Mouse (Mus musculus) cerebellum, adult 2 months (tissue): Measurements from ENCODE around the gene Ccdc155. TPM values are rescaled to one million over a fixed set of nuclear protein-coding genes. Genes with fewer than 3 reads are reported as not detected.

ENCODE experiments used
- DNase-seq, 2 experiments: peaks; one replicate each; pipeline ENCODE4 v3.0.0; 2021
- H3K27ac ChIP-seq: fragments of 200-500 bp; 2 replicates; pipeline ENCODE4 v1.5.1; 2012; ENCODE audit warnings: low read length, control low read depth, inconsistent platforms; ENCODE audit not compliant: insufficient read depth
- H3K27me3 ChIP-seq: fragments of 200-500 bp; 2 replicates; pipeline ENCODE4 v1.6.1; 2012; ENCODE audit warnings: inconsistent platforms, mild to moderate bottlenecking, low read length, moderate library complexity; ENCODE audit not compliant: control insufficient read depth, insufficient read depth
- H3K4me1 ChIP-seq: fragments of 200-500 bp; 2 replicates; pipeline ENCODE4 v1.6.1; 2011; ENCODE audit warnings: low read length; ENCODE audit not compliant: control insufficient read depth, insufficient read depth
- H3K4me3 ChIP-seq: fragments of 200-500 bp; replicated peaks from 2 replicates; pipeline ENCODE3; 2011; ENCODE audit warnings: mild to moderate bottlenecking, low read depth, low read length, control low read depth; ENCODE audit not compliant: insufficient read depth
- CTCF ChIP-seq: fragments of 200-500 bp; IDR thresholded peaks from 2 replicates; pipeline ENCODE4 v1.5.1; 2011; ENCODE audit warnings: low read depth, mild to moderate bottlenecking, control low read depth, low read length, moderate library complexity, borderline replicate concordance; ENCODE audit not compliant: insufficient read depth
- POLR2A ChIP-seq: fragments of 200-500 bp; IDR thresholded peaks from 2 replicates; pipeline ENCODE4 v1.6.1; 2011; ENCODE audit warnings: low read length, control low read depth, borderline replicate concordance; ENCODE audit not compliant: insufficient read depth
- WGBS: fragments of 180-500 bp; shearing (Covaris S2); methylation state at CpG from one replicate; pipeline ENCODE4 v1.1.7; 2018; 5-methylcytosine and 5-hydroxymethylcytosine counted together
- polyA plus RNA-seq: library from polyadenylated mRNA; depleted of rRNA; stranded (reverse); fragments of >200 nt; gene quantifications from 2 replicates; pipeline ENCODE4 v1.2.3, GENCODE M21; 2012

Gene Ccdc155
- polyA plus RNA-seq, 1 experiment = 1.9 TPM

DNA sequence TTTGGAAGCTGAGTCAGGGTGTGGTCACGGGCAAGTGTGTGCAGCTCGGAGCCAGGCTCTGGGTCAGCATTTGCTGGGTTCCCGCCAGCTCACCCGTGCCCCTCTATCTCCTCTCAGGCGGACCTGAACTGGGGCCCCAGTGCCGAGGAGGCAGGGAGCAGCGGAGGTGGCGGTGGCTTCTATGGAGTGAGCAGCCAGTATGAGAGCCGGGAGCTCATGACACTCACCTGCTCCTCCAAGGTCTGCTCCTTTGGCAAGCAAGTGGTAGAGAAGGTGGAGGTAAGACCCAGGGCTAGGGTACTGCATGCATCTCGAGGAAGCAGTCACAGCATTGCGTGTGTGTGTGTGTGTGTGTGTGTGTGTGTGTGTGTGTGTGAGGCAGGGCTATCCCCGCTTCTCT is 26.5 kb upstream of the Ccdc155 start:
- Histone ChIP-seq H3K4me1 (peaks cover 6% of the 10 kb centered on the region), H3K27ac (no peak overlapping the region), H3K4me3 (no peak overlapping the region), H3K27me3 (no peaks in the 10 kb centered on the region)
- TF ChIP-seq CTCF (no peak), POLR2A (no peak)
- 73% methylated on average over 12 of the region's 12 CpGs for WGBS
- no peak for DNase-seq

DNA sequence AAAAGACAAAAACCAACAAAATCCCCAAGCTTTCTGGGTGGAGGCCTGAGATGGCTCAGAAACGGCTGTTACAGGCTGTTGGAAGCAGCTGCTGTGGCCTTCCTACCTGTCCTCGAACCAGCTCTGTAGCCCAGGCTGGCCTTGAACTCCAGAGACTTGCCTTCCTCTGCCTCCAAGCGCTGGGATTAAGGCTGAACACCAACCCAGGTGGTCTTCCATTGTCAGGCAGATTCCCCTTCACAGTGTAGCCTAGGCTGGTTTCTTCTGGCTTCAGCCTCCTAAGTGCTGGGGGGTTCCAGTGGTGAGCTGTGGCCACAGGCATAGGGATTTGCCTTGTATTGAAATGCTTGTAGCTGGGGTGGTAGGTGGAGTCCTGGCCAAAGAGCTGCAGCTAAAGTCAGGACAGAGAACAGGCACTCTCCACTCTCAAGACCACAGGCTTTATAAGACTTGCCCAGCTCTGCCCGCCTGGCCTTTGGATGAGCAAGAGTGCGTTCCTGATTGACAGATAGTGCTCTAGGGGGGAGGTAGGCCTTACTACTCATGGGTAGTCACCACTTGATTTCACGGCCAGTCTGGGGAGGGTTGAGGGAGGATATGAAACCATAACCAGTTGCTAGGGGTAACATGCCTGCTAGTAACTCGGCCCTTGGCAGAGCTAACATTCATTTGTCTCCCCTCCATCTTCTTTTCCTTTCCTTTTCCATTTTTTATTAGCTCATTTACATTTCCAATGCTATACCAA is 24.9 kb upstream of the Ccdc155 start:
- TF ChIP-seq CTCF (no peak), POLR2A (no peak)
- no peaks in the 10 kb centered on the region for H3K27me3 ChIP-seq
- H3K4me1 ChIP-seq = peaks cover 6% of the 10 kb centered on the region
- 71% methylated on average over 7 of the region's 7 CpGs for WGBS
- H3K4me3 ChIP-seq = no peak overlapping the region
- no peak for DNase-seq
- H3K27ac ChIP-seq = no peak overlapping the region

DNA sequence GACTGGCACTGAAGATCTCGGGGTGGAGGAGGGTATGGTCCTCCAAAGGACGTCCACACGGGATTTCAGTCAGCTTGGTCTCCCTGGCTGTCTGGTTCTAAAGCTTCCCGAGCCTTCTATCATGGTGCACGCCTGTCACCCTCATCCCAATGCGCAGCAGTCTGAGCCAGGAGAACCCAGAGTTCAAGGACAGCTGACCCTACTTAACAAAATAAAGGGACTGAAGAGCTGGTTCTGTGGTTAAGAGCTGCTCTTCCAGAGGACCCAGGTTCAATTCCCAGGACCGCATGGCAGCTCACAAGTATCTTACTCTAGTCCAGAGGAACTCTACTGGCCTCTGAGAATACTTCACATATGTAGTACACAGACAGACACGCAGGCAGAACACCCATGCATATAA is 24.4 kb upstream of the Ccdc155 start:
- Histone ChIP-seq H3K4me3 (no peak overlapping the region), H3K27ac (no peak overlapping the region), H3K27me3 (no peaks in the 10 kb centered on the region), H3K4me1 (peaks cover 6% of the 10 kb centered on the region)
- DNase-seq = no peak
- TF ChIP-seq CTCF (no peak), POLR2A (no peak)
- 90% methylated on average over 8 of the region's 8 CpGs for WGBS

DNA sequence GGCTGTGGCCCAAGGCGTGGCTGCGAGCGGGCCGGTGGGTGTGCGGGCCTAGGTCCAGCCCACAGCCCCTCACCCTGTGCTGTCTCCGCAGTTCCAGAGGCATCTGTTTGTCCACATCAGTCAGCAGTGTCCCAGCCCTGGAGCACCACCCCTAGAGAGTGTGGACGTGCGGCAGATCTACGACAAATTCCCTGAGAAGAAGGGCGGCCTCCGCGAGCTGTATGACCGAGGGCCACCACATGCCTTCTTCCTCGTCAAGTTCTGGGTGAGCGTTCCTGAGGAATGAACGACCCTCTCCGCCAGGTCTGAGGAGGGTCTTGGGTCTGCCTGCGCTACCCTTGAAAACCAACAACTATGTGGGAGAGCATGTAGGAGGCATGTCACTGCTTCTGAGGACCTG is 23.9 kb upstream of the Ccdc155 start:
- 57% methylated on average over 18 of the region's 18 CpGs for WGBS
- no peak overlapping the region for H3K4me3 ChIP-seq
- no peak overlapping the region for H3K27ac ChIP-seq
- no peaks in the 10 kb centered on the region for H3K27me3 ChIP-seq
- peaks cover 1% of the 10 kb centered on the region for H3K4me1 ChIP-seq
- TF ChIP-seq CTCF (no peak), POLR2A (no peak)
- DNase-seq = no peak

DNA sequence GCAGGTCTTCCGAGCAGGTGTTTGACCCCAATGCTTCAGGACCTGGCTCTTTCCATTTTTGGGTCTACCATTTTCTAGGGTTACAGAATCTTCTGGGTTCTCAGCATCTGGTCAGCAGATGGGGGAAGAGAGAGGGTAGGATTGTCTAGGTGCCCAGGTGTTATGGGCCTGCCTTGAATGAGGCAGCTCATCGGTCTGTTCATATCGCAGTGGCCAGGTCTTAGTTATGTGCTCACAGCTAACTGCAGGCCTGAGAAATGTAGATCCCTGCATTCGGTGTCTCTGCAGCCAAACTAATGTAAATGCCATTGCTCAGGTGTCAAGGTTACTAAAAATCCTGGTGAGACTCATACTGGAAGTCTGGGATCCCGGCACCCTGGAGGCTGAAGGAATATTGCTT is 21.7 kb upstream of the Ccdc155 start:
- TF ChIP-seq POLR2A (no peak), CTCF (no peak)
- no peak overlapping the region for H3K27ac ChIP-seq
- no peaks in the 10 kb centered on the region for H3K4me1 ChIP-seq
- no peak overlapping the region for H3K4me3 ChIP-seq
- DNase-seq = no peak
- no peaks in the 10 kb centered on the region for H3K27me3 ChIP-seq
- 96% methylated on average over 5 of the region's 5 CpGs for WGBS

DNA sequence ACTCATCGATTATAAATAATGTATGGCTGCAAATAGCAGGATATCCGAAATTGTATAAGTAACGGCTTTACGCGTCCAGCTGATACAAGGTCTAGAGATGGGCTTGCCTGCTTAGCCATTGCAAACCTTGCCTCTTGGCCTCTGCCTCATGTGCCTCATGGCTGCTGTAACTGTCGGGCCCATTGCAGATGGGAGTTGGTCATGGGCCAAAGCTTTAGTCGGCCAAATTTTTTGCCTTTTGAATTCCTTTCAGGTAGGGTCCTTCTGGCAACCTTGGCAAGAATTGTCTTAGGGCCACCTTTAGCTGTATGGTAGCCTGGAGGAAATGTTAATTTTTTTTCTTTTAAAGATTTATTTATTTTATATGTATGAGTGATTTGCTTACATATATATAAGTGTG is 20.1 kb upstream of the Ccdc155 start:
- WGBS = 70% methylated on average over 7 of the region's 7 CpGs
- no peak for TF ChIP-seq POLR2A
- no peak for DNase-seq
- Histone ChIP-seq H3K27ac (no peak overlapping the region), H3K4me3 (no peak overlapping the region), H3K27me3 (no peaks in the 10 kb centered on the region), H3K4me1 (no peaks in the 10 kb centered on the region)

DNA sequence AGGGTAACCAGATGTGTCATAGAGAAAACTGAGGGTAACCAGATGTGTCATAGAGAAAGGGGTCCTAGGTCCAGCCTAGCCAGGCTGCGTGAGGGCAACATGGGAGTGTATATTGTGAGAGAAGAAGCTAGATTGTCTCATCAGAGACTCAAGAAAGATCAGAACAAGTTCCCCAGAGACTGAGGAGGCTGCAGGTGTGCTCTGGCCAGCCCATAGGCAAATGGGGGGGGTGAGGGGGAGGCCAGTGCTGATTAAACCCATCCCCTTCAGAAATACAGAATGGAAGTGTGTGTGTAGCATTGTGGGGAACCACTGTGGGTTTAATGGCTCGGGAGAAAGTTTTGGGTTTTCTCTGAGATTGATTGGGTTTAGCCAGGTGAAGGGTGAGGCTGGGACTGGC is 17.0 kb upstream of the Ccdc155 start:
- 88% methylated on average over 2 of the region's 2 CpGs for WGBS

DNA sequence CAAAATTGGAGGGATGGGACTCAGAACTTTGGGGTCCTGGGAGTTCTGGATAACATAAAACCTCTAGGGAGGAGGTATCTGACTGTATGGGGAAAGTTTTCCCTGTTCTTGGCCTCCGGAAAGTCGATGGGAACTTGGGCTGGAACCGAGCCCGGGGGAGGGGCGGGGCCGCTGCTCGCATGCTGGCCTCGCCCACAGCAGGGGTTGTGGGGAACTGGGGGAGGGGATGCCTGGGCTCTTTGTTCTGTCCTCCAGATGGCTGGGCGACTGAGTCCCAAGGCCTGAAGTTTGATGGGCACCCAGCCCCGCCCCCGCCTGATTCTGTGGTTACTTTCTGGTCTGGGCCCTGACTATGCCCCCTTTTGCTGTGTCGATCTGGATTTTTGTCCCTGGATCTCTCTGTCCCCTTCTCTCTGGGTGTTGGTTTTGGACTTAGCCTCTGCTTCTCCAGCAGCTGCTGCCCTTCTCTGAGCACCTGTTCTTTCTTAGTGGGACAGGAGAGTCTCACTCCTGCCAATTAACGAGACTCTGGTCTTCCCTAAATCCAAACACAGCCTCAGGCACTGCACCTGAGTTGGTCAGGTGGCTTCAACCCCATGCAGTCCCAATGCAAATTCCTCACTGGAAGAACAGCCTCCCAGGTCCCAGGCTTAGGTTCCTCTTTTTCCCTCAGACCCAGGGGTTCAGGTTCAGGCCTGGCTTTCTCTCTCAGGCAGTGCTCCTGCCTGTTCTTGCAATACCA is 11.9 kb upstream of the Ccdc155 start:
- no peak for DNase-seq
- Histone ChIP-seq H3K27me3 (peaks cover 2% of the 10 kb centered on the region; the same call in 1 of the 2 replicates), H3K27ac (no peak overlapping the region), H3K4me3 (no peak overlapping the region), H3K4me1 (no peaks in the 10 kb centered on the region; the same call in 1 of the 2 replicates)
- no peak for TF ChIP-seq CTCF
- no peak for TF ChIP-seq POLR2A
- 8% methylated on average over 13 of the region's 13 CpGs for WGBS

More for the DNA sequence above, 17.0 kb upstream of the Ccdc155 start:
- Histone ChIP-seq H3K27ac (no peak overlapping the region), H3K4me1 (no peaks in the 10 kb centered on the region), H3K4me3 (no peak overlapping the region), H3K27me3 (no peaks in the 10 kb centered on the region)
- no peak for DNase-seq
- no peak for TF ChIP-seq CTCF
